Mouse (Mus musculus) kidney, embryonic 15.5 days (tissue): Measurements from ENCODE around the gene Rpl41. TPM values are rescaled to one million over a fixed set of nuclear protein-coding genes. Genes with fewer than 3 reads are reported as not detected.
"Not testable (repeated sequence)": the region's sequence is repeated elsewhere in the genome, so short reads cannot be mapped to it uniquely, and the experiment has no call there.

ENCODE experiments used
- ATAC-seq: fragments of 200-750 bp; cut with Nextera tagmentation; replicated peaks from 2 replicates; pipeline ENCODE4 v1.8.0; 2017; ENCODE audit warnings: moderate TSS enrichment; ENCODE audit not compliant: low FRiP score
- H3K27ac ChIP-seq: fragments of 300-500 bp; sonication (generic); 2 replicates; pipeline ENCODE4 v1.5.1; 2015; ENCODE audit warnings: mild to moderate bottlenecking, inconsistent platforms
- H3K27me3 ChIP-seq: fragments of 300-500 bp; sonication (generic); 2 replicates; pipeline ENCODE4 v1.6.1; 2015; ENCODE audit warnings: inconsistent platforms
- H3K36me3 ChIP-seq: fragments of 300-500 bp; sonication (generic); 2 replicates; pipeline ENCODE4 v1.6.1; 2015; ENCODE audit warnings: inconsistent platforms
- H3K4me1 ChIP-seq: fragments of 300-500 bp; sonication (generic); 2 replicates; pipeline ENCODE4 v1.6.1; 2015; ENCODE audit warnings: inconsistent platforms
- H3K4me2 ChIP-seq: fragments of 300-500 bp; sonication (generic); 2 replicates; pipeline ENCODE4 v1.6.1; 2015; ENCODE audit warnings: moderate library complexity, mild to moderate bottlenecking, inconsistent platforms
- H3K4me3 ChIP-seq: fragments of 300-500 bp; sonication (generic); replicated peaks from 2 replicates; pipeline ENCODE4 v1.5.1; 2015; ENCODE audit warnings: mild to moderate bottlenecking, inconsistent platforms
- H3K9ac ChIP-seq: fragments of 300-500 bp; sonication (generic); 2 replicates; pipeline ENCODE4 v1.6.1; 2015; ENCODE audit warnings: mild to moderate bottlenecking, inconsistent platforms
- H3K9me3 ChIP-seq: fragments of 300-500 bp; sonication (generic); replicated peaks from 2 replicates; pipeline ENCODE4 v1.6.1; 2016; ENCODE audit warnings: inconsistent platforms
- WGBS: fragments of 180-500 bp; shearing (Covaris S2); methylation state at CpG from one replicate; pipeline ENCODE4 v1.1.7; 2015; ENCODE audit warnings: mixed read lengths; 5-methylcytosine and 5-hydroxymethylcytosine counted together
- polyA plus RNA-seq: library from polyadenylated mRNA; unstranded; fragments of >200 nt; fragmentation: Nextera tagmentation; extraction: Ambion mirVana; gene quantifications from 2 replicates; pipeline ENCODE4 v1.2.1, GENCODE M21; 2015

Gene Rpl41
- polyA plus RNA-seq, 1 experiment from 2014 or later, result 4,214 TPM

DNA sequence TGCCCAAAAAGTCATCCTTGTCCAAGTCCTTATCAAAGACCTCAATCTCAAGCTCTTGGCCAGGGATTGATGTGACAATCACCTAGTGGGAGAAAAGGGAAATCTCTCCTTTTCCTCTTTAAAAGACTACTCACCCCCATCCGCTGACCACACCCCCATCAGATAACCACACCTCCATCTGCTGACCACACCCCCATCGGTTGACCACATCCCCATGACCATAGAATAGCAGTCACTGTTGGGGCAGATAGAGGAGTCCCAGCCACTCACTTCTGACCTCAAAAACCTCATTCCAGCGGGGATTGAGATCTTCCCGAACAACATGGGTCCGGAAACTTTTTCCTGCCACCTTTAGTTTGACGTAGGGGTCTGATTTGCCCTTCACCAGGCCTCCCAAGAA lies 32.4 kb downstream of the Rpl41 start:
- no peak for ATAC-seq
- no peak overlapping the region for H3K27ac ChIP-seq

DNA sequence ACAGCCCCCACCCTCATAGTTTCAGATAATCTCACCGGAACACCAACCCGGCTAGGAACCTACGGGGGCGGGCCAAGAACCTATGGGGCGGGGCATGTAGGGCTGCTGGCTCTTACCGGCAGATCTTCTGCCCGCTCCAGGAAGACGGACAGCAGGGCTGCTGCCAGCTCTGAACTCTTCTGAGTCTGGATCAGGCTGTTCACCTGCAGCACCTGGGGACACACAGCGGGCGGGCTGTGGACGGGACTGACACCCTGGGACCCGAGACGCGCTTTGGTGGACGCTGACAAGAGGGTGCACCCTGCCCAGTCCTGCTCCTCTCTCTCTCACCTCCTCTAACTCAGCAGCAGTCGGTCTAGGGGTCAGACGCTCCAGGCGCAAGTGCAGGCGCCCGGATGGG lies 33.1 kb downstream of the Rpl41 start:
- H3K4me2 ChIP-seq, result peak overlapping the region; percentile 48
- peaks cover 15% of the 10 kb centered on the region for H3K27me3 ChIP-seq
- peaks cover 23% of the 10 kb centered on the region for H3K4me1 ChIP-seq
- H3K9ac ChIP-seq, result no peak overlapping the region
- no peak overlapping the region for H3K27ac ChIP-seq
- WGBS, result 21% methylated on average over 20 of the region's 20 CpGs
- peaks cover 51% of the 10 kb centered on the region for H3K36me3 ChIP-seq
- no peaks in the 10 kb centered on the region for H3K9me3 ChIP-seq
- ATAC-seq, result peak; percentile 34; the same call in 1 of the 2 replicates
- 0 out of 2 replicates have a peak overlapping the region, but pooled peaks have one; percentile 6 for H3K4me3 ChIP-seq

More for the DNA sequence above, 32.4 kb downstream of the Rpl41 start:
- no peak overlapping the region; the same call in 1 of the 2 replicates for H3K4me2 ChIP-seq
- H3K9ac ChIP-seq, result no peak overlapping the region
- H3K4me3 ChIP-seq, result no peak overlapping the region
- H3K4me1 ChIP-seq, result peaks cover 23% of the 10 kb centered on the region
- peaks cover 49% of the 10 kb centered on the region for H3K36me3 ChIP-seq
- no peaks in the 10 kb centered on the region for H3K9me3 ChIP-seq
- H3K27me3 ChIP-seq, result peaks cover 15% of the 10 kb centered on the region
- 31% methylated on average over 6 of the region's 6 CpGs for WGBS

DNA sequence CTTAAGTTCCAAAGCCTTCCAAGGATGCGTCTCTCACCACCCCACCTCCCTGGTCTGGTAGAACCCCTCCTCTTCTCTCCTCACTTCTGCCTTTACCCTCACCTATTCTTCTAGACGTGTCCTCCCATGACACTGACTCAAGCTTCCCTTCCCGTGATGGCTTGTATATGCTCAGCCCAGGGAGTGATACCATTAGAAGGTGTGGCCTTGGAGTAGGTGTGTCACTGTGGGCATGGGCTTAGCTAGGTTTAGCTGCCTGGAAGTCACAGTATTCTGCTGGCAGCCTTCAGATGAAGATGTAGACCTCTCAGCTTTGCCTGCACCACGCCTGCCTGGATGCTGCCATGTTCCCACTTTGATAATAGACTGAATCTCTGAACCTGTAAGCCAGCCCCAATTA lies 34.1 kb downstream of the Rpl41 start:
- Histone ChIP-seq H3K36me3 (peaks cover 45% of the 10 kb centered on the region), H3K9ac (no peak overlapping the region), H3K4me3 (no peak overlapping the region), H3K4me1 (peaks cover 23% of the 10 kb centered on the region), H3K27me3 (peaks cover 15% of the 10 kb centered on the region), H3K4me2 (no peak overlapping the region), H3K27ac (no peak overlapping the region), H3K9me3 (no peaks in the 10 kb centered on the region)
- ATAC-seq, result no peak
- WGBS, result 93% methylated on average over 4 of the region's 4 CpGs

DNA sequence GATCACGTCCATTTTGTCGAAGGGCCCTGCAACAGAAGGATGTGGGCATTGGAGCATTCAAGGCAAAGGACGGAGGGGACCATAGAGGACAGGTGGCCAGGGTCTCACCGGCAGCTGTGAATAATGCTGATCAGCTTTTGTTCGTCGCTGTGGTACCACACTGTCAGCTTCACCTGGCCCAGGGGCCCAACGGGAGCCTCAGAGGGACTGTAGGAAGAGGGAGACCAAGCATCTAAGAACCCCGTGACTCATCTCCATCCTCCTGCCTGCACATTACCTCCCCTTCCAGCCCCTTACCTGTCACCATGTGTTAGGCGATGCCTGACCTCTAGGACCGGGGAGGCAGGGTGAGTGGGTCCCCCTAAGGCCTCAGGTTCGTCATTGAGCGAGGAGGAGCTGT lies 37.3 kb downstream of the Rpl41 start:
- Histone ChIP-seq H3K9ac (no peak overlapping the region), H3K27ac (no peak overlapping the region), H3K4me1 (peaks cover 9% of the 10 kb centered on the region), H3K9me3 (no peaks in the 10 kb centered on the region), H3K36me3 (peaks cover 35% of the 10 kb centered on the region), H3K4me3 (no peak overlapping the region), H3K27me3 (peaks cover 14% of the 10 kb centered on the region), H3K4me2 (no peak overlapping the region)
- no peak for ATAC-seq
- 86% methylated on average over 12 of the region's 12 CpGs for WGBS

DNA sequence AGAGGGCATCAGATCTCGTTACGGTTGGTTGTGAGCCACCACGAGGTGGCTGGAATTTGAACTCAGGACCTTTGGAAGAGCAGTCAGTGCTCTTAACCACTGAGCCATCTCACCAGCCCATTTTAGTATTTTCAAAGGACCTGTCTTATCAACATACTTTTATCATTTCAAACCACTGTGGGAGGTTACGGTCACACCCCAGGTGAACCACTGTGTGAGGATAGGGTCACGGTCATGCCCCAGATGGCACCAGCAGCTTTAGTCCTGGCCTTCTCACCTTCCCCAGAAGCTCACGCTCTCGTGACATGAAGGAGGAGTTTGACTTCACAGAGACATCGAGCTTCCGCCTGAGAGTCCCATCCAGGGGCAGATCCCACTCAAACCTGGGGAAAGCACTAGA lies 37.9 kb downstream of the Rpl41 start:
- Histone ChIP-seq H3K4me2 (no peak overlapping the region), H3K9me3 (no peaks in the 10 kb centered on the region), H3K4me1 (peaks cover 4% of the 10 kb centered on the region; the same call in 1 of the 2 replicates), H3K27ac (no peak overlapping the region), H3K9ac (no peak overlapping the region), H3K4me3 (no peak overlapping the region), H3K27me3 (peaks cover 8% of the 10 kb centered on the region), H3K36me3 (peaks cover 35% of the 10 kb centered on the region)
- ATAC-seq, result no peak
- whole genome bisulfite sequencing, result 80% methylated on average over 9 of the region's 9 CpGs

DNA sequence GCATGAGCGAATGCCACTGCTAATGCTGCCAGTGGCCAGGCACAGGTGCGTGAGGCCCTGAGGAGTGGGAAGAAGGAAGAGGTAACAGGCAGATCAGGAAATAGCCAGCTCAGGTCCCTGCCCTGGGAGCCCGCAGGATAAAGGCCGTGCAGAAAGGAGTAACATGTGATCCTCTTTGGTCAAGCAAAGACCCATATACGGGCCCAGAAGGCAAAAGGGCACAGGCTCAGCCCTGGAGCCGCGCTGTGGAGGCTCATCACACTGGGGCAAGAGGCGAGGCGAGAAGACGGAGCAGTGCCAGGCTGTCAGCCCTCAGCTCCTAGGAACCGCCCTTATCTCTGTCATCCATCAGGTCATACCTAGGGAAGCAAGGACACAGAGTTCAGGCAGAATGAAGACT lies 38.8 kb downstream of the Rpl41 start:
- Histone ChIP-seq H3K27me3 (no peaks in the 10 kb centered on the region), H3K27ac (no peak overlapping the region), H3K36me3 (peaks cover 31% of the 10 kb centered on the region), H3K4me3 (no peak overlapping the region), H3K4me1 (0 out of 2 replicates have a peak, but pooled peaks cover under 1% of the 10 kb centered on the region), H3K4me2 (no peak overlapping the region), H3K9ac (no peak overlapping the region), H3K9me3 (no peaks in the 10 kb centered on the region)
- WGBS, result 85% methylated on average over 11 of the region's 11 CpGs
- no peak for ATAC-seq

DNA sequence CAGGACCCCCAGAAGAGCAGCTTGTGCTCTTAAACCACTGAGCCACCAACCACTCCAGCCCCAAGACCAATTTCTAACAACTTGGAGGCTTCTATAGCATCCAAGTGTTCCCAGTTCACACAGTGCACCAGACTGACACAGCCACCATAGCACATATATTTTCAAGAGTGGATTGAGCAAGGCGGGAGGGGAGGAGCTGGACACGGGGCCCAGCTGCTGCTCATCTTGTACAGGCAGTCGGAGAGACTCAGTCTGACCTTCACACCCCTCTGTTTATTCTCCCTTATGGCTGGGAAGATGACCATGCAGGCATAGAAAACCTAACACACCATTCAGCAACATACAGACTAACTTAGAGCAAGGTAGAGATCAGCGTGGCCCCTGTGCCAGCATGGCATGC lies 39.3 kb downstream of the Rpl41 start:
- H3K4me2 ChIP-seq, result no peak overlapping the region
- no peak for ATAC-seq
- H3K9ac ChIP-seq, result no peak overlapping the region
- H3K9me3 ChIP-seq, result no peaks in the 10 kb centered on the region
- H3K27ac ChIP-seq, result no peak overlapping the region
- peaks cover 4% of the 10 kb centered on the region; the same call in 1 of the 2 replicates for H3K4me1 ChIP-seq
- H3K4me3 ChIP-seq, result no peak overlapping the region
- WGBS, result 63% methylated on average over 4 of the region's 4 CpGs
- peaks cover 27% of the 10 kb centered on the region for H3K36me3 ChIP-seq
- no peaks in the 10 kb centered on the region for H3K27me3 ChIP-seq

DNA sequence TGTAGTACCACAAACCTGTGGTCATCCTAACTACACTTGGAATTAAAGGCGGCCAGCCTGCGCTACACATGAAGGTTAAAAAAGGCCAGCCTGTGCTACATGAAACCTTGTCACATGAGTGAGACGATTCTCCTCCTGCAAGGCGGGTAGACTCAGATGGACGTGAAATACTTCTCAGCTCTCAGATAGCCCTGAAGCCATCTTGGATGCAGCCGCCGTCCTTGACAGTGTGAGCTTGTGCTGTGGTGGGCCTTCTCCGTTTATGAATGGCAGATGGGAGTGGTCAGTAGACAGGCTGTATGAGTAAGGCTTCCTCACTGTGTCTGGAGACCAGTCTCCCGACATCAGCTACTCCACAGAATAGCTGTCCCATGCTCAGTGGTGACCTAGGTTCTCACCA lies 39.9 kb downstream of the Rpl41 start:
- Histone ChIP-seq H3K27me3 (no peaks in the 10 kb centered on the region), H3K36me3 (peaks cover 26% of the 10 kb centered on the region), H3K4me2 (no peak overlapping the region), H3K4me3 (no peak overlapping the region), H3K27ac (no peak overlapping the region), H3K4me1 (peaks cover 9% of the 10 kb centered on the region; the same call in 1 of the 2 replicates), H3K9ac (no peak overlapping the region), H3K9me3 (no peaks in the 10 kb centered on the region)
- 86% methylated on average over 9 of the region's 9 CpGs for WGBS
- ATAC-seq, result no peak

- 77% methylated on average over 9 of the region's 9 CpGs for WGBS
- H3K4me1 ChIP-seq, result peaks cover 9% of the 10 kb centered on the region; the same call in 1 of the 2 replicates
- no peak overlapping the region for H3K4me3 ChIP-seq
- H3K36me3 ChIP-seq, result peaks cover 22% of the 10 kb centered on the region
- H3K27me3 ChIP-seq, result no peaks in the 10 kb centered on the region
- no peaks in the 10 kb centered on the region for H3K9me3 ChIP-seq
- H3K4me2 ChIP-seq, result no peak overlapping the region
- no peak overlapping the region for H3K9ac ChIP-seq
- ATAC-seq, result no peak
- H3K27ac ChIP-seq, result no peak overlapping the region
Observed at GRCm38 (mm10) chr10:128508260-128508659, 40.8 kb downstream of the Rpl41 start.

DNA sequence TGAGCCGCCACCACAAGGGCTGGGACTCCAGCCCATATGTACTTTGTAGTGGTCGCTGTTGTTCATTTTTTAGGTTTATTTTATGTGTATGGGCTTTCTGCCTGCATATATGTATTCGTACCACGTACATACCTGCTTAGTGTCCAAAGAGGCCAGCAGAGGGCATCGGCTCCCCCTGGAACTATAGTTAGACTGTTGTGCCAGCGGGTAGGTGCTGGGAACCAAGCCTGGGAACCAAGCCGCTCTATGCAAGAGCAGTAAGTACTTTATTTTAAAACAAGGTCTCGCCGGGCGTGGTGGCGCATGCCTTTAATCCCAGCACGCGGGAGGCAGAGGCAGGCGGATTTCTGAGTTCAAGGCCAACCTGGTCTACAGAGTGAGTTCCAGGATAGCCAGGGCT lies 43.1 kb downstream of the Rpl41 start:
- Histone ChIP-seq H3K36me3 (peaks cover 7% of the 10 kb centered on the region), H3K27me3 (no peaks in the 10 kb centered on the region), H3K4me3 (no peak overlapping the region), H3K4me2 (no peak overlapping the region), H3K4me1 (peaks cover 9% of the 10 kb centered on the region; the same call in 1 of the 2 replicates), H3K9ac (no peak overlapping the region), H3K27ac (no peak overlapping the region), H3K9me3 (no peaks in the 10 kb centered on the region)
- WGBS, result 95% methylated on average over 14 of the region's 14 CpGs
- no peak for ATAC-seq

DNA sequence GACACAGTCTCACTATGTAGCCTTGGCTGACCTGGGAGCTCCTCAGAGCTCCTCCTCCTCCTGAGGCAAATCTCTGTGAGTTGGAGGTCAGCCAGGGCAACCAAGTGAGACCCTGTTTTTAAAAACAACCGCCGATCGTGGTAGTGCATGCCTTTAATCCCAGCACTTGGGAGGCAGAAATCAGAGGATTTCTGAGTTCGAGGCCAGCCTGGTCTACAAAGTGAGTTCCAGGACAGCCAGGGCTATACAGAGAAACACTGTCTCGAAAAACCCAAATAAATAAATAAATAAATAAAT lies 43.8 kb downstream of the Rpl41 start:
- H3K4me1 ChIP-seq, H3K9ac ChIP-seq, H3K27me3 ChIP-seq, H3K36me3 ChIP-seq, H3K9me3 ChIP-seq, H3K4me3 ChIP-seq, H3K4me2 ChIP-seq, ATAC-seq, H3K27ac ChIP-seq: not testable (repeated sequence)
- WGBS, result 55% methylated on average over 5 of the region's 5 CpGs

GRCm38 (mm10) chr10:128504641-128505370 lies 44.3 kb downstream of the Rpl41 start:
- no peak for ATAC-seq
- H3K27me3 ChIP-seq, result no peaks in the 10 kb centered on the region
- H3K4me3 ChIP-seq, result no peak overlapping the region
- no peak overlapping the region for H3K4me2 ChIP-seq
- H3K9ac ChIP-seq, result no peak overlapping the region
- H3K27ac ChIP-seq, result no peak overlapping the region
- H3K36me3 ChIP-seq, result peaks cover 1% of the 10 kb centered on the region
- no peaks in the 10 kb centered on the region for H3K9me3 ChIP-seq
- WGBS, result 63% methylated on average over 9 of the region's 9 CpGs
- H3K4me1 ChIP-seq, result peaks cover 12% of the 10 kb centered on the region

- ATAC-seq, result no peak
- Histone ChIP-seq H3K9ac (no peak overlapping the region), H3K4me1 (peaks cover 17% of the 10 kb centered on the region), H3K27me3 (no peaks in the 10 kb centered on the region), H3K4me2 (no peak overlapping the region), H3K36me3 (no peaks in the 10 kb centered on the region; the same call in 1 of the 2 replicates), H3K27ac (no peak overlapping the region), H3K9me3 (no peaks in the 10 kb centered on the region), H3K4me3 (no peak overlapping the region)
- WGBS, result 80% methylated on average over 3 of the region's 3 CpGs
Observed at GRCm38 (mm10) chr10:128504012-128504411, 45.1 kb downstream of the Rpl41 start.
